Comparison of ENCODE assay signal across 23 mouse cellular contexts in genomic region chr1:152915766-152916165, GRCm38 (mm10).
"Had no signal": no experiment of that assay in that cellular context is flagged by ENCODE, and none has a peak within 500 bp of the region (broad histone marks: within the 10 kb centered on the region; RNA-seq: fewer than 3 reads in every experiment).

No protein-coding gene starts in this region.

- H3K36me3 ChIP-seq: heart, embryonic 13.5 days; heart, embryonic 15.5 days; hindbrain, embryonic 10.5 days; hindbrain, embryonic 12.5 days; intestine, embryonic 15.5 days; limb, embryonic 10.5 days; limb, embryonic 12.5 days; liver, embryonic 13.5 days had no signal

- H3K4me3 ChIP-seq: heart, adult 2 months; heart, embryonic 13.5 days; heart, embryonic 15.5 days; hindbrain, embryonic 10.5 days; hindbrain, embryonic 12.5 days; intestine, embryonic 15.5 days; layer of hippocampus, adult 2 months; left cerebral cortex, adult 2 months; limb, embryonic 10.5 days; limb, embryonic 12.5 days; liver, embryonic 13.5 days had no signal

- H3K9ac ChIP-seq: heart, embryonic 13.5 days; heart, embryonic 15.5 days; hindbrain, embryonic 12.5 days; hindbrain, embryonic 14.5 days; intestine, embryonic 15.5 days; limb, embryonic 12.5 days; liver, embryonic 13.5 days had no signal

- H3K27me3 ChIP-seq: heart, embryonic 13.5 days; heart, embryonic 15.5 days; hindbrain, embryonic 12.5 days; intestine, embryonic 15.5 days; limb, embryonic 12.5 days; liver, embryonic 13.5 days had no signal

- H3K4me1 ChIP-seq: hindbrain, embryonic 10.5 days; hindbrain, embryonic 12.5 days; limb, embryonic 10.5 days; limb, embryonic 12.5 days; liver, embryonic 13.5 days had no signal

- H3K9me3 ChIP-seq: heart, embryonic 13.5 days; heart, embryonic 15.5 days; hindbrain, embryonic 10.5 days; hindbrain, embryonic 12.5 days; intestine, embryonic 15.5 days; limb, embryonic 10.5 days; limb, embryonic 12.5 days; liver, embryonic 13.5 days had no signal

- DNase-seq: gastrocnemius, postnatal 14 days; gastrocnemius, postnatal 36 days; heart, adult 11 months; heart, adult 2 months; heart, postnatal 14 days; heart, postnatal 36 days; kidney, adult 18-20 months; kidney, adult 8-10 months; kidney, postnatal 10 days; kidney, postnatal 25 days; kidney, postnatal 4 days; liver; liver, embryonic 13.5 days had no signal

- H3K27ac ChIP-seq: heart, adult 2 months; heart, embryonic 13.5 days; heart, embryonic 15.5 days; hindbrain, embryonic 10.5 days; hindbrain, embryonic 12.5 days; hindbrain, embryonic 14.5 days; intestine, embryonic 15.5 days; layer of hippocampus, adult 2 months; left cerebral cortex, adult 2 months; limb, embryonic 10.5 days; limb, embryonic 12.5 days; liver, embryonic 13.5 days had no signal
